Mouse (Mus musculus) G1E-ER4 (cell line): ENCODE data around the gene Arhgef11. TPM values are rescaled to one million over a fixed set of nuclear protein-coding genes. Genes with fewer than 3 reads are reported as not detected.

Experiments used
- GATA1 ChIP-seq: IDR thresholded peaks from one replicate; pipeline ENCODE4 v1.8.0; 2012; ENCODE audit warnings: low read length, inconsistent platforms
- polyA plus RNA-seq: library from polyadenylated mRNA; stranded (reverse); fragments of >175 nt; gene quantifications from 2 replicates; pipeline ENCODE4 v1.2.3, GENCODE M21; 2012

The Arhgef11 gene
- polyA plus RNA-seq, 1 experiment: 3.2 TPM

DNA sequence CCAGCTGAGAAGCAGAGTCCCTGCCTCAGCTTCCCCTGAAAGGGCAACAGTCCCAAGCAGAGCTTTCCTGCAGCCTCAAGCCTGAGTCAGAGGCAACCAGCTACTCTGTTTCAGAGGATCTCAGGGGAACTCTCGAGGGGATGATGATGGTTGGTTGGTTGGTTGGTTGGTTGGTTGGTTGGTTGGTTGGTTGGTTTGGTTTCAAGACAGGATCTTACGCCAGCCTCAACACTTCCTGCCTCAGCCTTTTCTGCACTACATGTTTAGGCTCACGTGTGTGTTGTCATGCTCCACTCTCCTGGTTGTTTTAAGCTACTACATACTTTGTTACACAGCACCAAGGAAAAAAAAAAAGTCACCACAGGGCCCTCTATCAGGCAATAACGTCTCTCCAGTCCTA lies 126.6 kb downstream of the Arhgef11 start:
- no peak for TF ChIP-seq GATA1

GRCm38 (mm10) chr3:87745036-87745659 lies 127.8 kb downstream of the Arhgef11 start:
- no peak for TF ChIP-seq GATA1

DNA sequence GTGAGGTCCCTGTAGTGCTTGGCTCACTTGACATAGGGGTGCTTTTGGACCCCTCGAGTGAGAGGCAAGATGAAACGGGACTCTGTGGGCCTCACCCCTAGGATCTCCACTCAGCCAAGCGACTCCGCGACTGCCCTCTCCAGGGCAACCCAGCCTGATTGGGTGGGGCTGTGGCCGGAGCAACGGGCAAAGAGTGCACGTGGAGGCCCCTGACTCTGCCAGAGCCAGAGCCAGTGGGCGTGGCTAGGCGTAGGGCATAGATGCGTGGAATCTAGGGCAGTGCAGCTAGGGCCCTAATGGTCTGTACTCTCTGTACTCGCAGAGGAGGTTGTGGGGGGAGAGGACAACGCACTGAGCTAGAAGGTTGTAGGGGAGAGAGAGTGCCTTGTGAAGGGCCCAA lies 131.1 kb downstream of the Arhgef11 start, which contains the start of gene Lrrc71:
Gene Lrrc71, minus strand, starts transcription at position 195 of the 400 bp plus-strand sequence.
- TF ChIP-seq GATA1: no peak

- TF ChIP-seq GATA1: no peak
These were observed 131.7 kb downstream of the Arhgef11 start for GRCm38 (mm10) chr3:87749036-87749435.

- TF ChIP-seq GATA1: no peak
These were observed 132.6 kb downstream of the Arhgef11 start for GRCm38 (mm10) chr3:87749977-87750376.

DNA sequence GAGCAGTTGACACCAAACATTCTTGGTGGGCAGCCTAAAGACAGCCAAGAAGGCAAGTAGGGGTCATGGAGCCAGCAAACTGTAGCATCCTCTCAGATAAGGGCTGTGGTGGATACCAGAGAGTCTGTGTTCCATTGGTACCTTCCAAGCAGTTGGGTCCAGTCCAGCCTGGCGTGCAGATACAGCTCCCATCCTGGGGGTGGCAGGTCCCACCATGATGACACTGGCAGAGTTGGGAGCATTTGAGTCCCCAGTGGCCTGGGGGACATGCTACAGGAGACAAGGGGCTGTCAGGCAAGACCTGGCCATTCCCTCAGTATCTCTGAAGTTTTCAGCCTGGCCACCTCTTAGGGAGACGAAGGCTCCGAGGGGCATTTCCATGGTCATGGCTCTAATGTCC lies 135.2 kb downstream of the Arhgef11 start:
- TF ChIP-seq GATA1: no peak

DNA sequence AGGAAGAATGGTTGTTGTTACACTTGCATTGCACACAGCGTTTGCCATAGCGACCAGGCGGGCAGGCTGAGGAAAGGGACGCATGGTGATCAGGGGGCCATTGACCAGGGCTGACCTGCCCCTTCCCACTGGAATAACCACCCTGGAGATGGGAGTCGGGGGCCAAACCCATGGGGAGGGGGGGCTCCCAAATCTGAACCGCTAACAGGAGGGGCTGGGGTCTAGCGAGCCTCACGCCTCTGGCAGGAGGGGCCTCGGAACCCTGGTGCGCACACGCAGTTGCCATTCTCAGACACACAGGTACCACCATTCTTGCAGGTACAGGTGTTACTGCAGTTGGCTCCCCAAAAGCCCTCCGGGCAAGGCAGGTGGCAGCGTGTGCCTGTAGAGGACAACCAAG lies 136.5 kb downstream of the Arhgef11 start:
- TF ChIP-seq GATA1: no peak

- no peak for TF ChIP-seq GATA1
These were observed 138.6 kb downstream of the Arhgef11 start for GRCm38 (mm10) chr3:87755964-87756363.

GRCm38 (mm10) chr3:87756488-87756887 lies 139.1 kb downstream of the Arhgef11 start:
- no peak for TF ChIP-seq GATA1

- TF ChIP-seq GATA1: no peak
These were observed 141.3 kb downstream of the Arhgef11 start for GRCm38 (mm10) chr3:87758641-87759040.

- no peak for TF ChIP-seq GATA1
These were observed 144.3 kb downstream of the Arhgef11 start for GRCm38 (mm10) chr3:87761408-87762375.

DNA sequence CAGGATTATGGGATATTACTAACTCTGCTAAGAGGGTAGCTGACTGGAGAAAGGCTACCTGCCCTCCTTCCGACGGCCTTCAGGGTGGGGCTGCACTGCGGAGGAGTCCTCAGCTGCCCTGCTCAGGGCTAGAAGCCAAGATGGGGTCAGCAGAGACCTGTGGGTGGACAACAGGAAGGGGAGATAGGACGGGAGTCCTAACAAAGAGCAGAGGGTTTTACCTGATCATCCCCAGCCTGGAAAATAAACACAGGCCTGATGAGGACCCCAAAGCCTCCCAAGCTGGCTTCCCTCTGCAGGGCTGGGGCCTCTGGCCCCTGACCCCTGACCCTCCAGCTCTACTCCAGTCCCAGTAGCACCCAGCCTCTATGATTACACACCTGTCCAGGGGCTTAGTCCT lies 145.8 kb downstream of the Arhgef11 start:
- TF ChIP-seq GATA1: no peak

DNA sequence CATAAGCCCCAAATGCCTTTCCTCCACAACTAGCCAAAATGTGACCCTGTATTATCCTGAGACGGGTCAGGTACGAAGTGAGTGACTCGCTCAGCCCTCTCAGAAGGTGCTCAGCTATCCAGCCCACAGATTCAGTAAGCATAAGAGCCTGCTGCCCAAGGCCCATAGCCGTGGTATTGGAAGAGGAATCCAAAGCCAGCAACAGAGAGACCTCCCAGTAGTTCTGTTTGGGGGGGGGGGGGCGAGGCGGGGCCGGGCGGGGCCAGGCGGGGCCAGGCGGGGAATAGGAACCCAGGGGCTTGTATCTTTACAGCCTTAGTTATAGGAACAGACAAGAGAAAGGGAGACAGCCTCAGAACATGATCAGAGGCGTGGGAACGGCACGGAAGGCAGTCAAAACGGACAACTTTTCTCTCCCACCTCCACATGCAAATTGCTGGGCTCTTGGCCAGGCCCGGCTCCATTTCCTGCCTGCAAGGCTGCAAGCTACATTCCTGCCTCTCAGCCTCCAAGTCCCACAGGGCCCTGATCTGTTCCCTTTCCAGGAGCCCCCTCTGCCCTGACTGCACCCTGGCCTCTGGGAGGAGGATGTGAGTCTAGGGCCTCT lies 146.4 kb downstream of the Arhgef11 start:
- no peak for TF ChIP-seq GATA1

DNA sequence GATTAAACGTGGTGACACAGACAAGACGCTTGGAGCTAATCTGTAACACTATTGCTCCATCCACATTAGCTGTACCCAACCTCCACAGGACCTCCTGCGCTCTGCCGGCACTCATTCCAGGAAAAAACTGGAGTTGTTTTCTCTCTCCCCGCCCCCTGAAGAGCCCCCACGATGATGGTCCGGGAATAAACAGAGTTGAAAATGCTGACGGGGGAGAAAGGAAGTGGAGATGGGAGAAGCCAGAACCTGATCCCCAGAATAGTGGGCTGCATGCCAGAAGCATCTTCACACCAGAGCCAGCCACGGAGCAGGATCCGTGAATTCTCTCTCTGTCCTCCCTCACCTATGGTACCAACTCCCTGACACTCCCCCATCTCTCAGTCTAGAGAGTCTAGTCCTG lies 147.1 kb downstream of the Arhgef11 start:
- no peak for TF ChIP-seq GATA1

- TF ChIP-seq GATA1: no peak
These were observed 147.7 kb downstream of the Arhgef11 start for GRCm38 (mm10) chr3:87765091-87765490.

GRCm38 (mm10) chr3:87765631-87766283 lies 148.4 kb downstream of the Arhgef11 start:
- TF ChIP-seq GATA1: no peak
